Mouse (Mus musculus) limb, embryonic 15.5 days (tissue): ENCODE measurements around the gene Ccdc77. TPM values are rescaled to one million over a fixed set of nuclear protein-coding genes. Genes with fewer than 3 reads are reported as not detected.
A peak's percentile ranks its signal among the peaks of the same experiment; 100 is the strongest.

Experiments
- ATAC-seq: fragments of 200-750 bp; cut with Nextera tagmentation; 2 replicates; pipeline ENCODE4 v1.8.0; 2017; ENCODE audit warnings: low read depth, moderate TSS enrichment; ENCODE audit not compliant: insufficient number of reproducible peaks, low FRiP score, low TSS enrichment
- H3K27ac ChIP-seq: fragments of 300-500 bp; sonication (generic); 2 replicates; pipeline ENCODE4 v1.5.1; 2015; ENCODE audit warnings: moderate library complexity, mild to moderate bottlenecking, inconsistent platforms
- H3K27me3 ChIP-seq: fragments of 300-500 bp; sonication (generic); 2 replicates; pipeline ENCODE4 v1.6.1; 2015; ENCODE audit warnings: inconsistent platforms
- H3K36me3 ChIP-seq: fragments of 300-500 bp; sonication (generic); 2 replicates; pipeline ENCODE4 v1.6.1; 2015; ENCODE audit warnings: inconsistent platforms
- H3K4me1 ChIP-seq: fragments of 300-500 bp; sonication (generic); 2 replicates; pipeline ENCODE4 v1.6.1; 2015; ENCODE audit warnings: inconsistent platforms
- H3K4me2 ChIP-seq: fragments of 300-500 bp; sonication (generic); 2 replicates; pipeline ENCODE4 v1.6.1; 2015; ENCODE audit warnings: mild to moderate bottlenecking, inconsistent platforms
- H3K4me3 ChIP-seq: fragments of 300-500 bp; sonication (generic); 2 replicates; pipeline ENCODE4 v1.5.1; 2015; ENCODE audit warnings: mild to moderate bottlenecking, inconsistent platforms
- H3K9ac ChIP-seq: fragments of 300-500 bp; sonication (generic); 2 replicates; pipeline ENCODE4 v1.6.1; 2015; ENCODE audit warnings: inconsistent platforms
- H3K9me3 ChIP-seq: fragments of 300-500 bp; sonication (generic); 2 replicates; pipeline ENCODE4 v1.6.1; 2016; ENCODE audit warnings: inconsistent platforms
- WGBS: fragments of 180-500 bp; shearing (Covaris S2); methylation state at CpG from one replicate; pipeline ENCODE4 v1.1.7; 2015; 5-methylcytosine and 5-hydroxymethylcytosine counted together
- polyA plus RNA-seq: library from polyadenylated mRNA; unstranded; fragments of >200 nt; fragmentation: Nextera tagmentation; extraction: Ambion mirVana; gene quantifications from 2 replicates; pipeline ENCODE4 v1.2.1, GENCODE M21; 2015

Ccdc77 gene
- polyA plus RNA-seq, 1 experiment from 2014 or later, result 21.8 TPM

DNA sequence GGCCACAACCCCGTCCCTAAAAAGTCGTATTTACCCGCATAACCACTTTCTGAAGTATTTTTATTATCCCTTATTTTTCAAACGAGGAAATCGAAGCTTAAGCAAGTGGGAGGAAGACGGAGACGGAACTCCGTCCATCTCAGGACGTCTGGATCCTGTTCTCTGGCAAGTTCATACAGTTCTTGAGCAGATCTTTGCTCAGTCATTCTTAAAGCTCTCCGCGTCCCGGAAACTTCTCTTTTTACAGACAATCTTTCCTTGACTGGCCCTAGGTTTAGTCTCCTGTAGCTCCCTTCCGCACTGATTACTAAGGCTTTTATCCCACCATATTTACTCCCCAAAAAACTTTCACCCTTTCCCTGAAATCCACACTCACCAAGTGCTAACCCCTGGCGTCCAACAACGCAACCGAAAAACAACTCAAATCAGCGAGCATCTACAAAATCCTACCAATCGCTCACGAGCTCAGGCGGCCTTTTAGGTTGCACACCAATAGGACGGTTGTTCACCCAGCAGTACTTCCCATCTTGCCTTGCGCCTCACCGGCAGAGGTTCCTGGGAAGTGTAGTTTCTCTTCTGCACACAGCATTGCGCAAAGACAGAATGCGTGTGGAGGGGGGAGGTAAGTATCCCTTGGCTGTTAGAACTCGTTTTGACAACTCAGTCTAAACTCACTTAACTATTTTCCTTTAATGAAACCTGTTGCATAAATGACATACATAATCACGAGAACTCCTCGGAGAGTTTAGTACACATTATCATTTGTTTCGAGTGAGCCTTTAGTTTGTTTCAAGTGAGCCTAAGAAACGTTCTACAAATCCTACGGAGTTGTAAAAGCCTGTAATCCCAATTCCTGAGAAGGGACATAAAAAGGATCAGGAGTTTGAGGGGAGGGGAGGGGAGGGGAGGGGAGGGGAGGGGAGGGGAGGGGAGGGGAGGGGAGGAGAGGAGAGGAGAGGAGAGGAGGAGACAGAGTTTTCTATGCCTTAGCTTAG, 6.9 kb downstream of the Ccdc77 start:
- Histone ChIP-seq H3K27me3 (no peaks in the 10 kb centered on the region), H3K27ac (peak overlapping the region; percentile 90), H3K4me1 (peaks cover 6% of the 10 kb centered on the region), H3K4me2 (peak overlapping the region; percentile 63), H3K36me3 (peaks cover 5% of the 10 kb centered on the region), H3K9ac (peak overlapping the region; percentile 56), H3K9me3 (no peaks in the 10 kb centered on the region), H3K4me3 (peak overlapping the region; percentile 59)
- ATAC-seq, result peak; percentile 96
- WGBS, result under 1% methylated on average over 31 of the region's 31 CpGs

DNA sequence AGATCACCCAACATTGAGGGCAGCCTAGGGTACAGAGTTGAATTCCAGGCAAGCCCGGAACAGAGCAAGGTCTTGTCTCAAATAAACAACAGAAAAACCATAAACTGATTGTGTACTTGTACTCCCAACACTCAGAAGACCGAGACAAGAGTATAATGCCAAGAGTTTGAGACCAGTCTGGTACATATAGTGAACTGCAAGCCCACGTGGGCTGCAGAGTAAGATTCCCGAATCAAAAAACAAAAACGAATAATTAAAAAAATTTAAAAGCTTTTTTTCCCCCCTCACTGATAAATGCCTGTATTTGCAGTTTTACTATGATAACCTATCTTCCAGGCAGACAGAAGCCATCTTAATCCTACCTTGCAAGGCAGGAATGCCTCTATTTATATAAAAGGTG, 7.7 kb downstream of the Ccdc77 start:
- peak overlapping the region; percentile 59 for H3K4me3 ChIP-seq
- H3K27ac ChIP-seq, result peak overlapping the region; percentile 90; the same call in 1 of the 2 replicates
- no peaks in the 10 kb centered on the region for H3K9me3 ChIP-seq
- 26% methylated on average over 5 of the region's 5 CpGs for WGBS
- peaks cover 6% of the 10 kb centered on the region for H3K4me1 ChIP-seq
- peak overlapping the region; percentile 63 for H3K4me2 ChIP-seq
- H3K9ac ChIP-seq, result peak overlapping the region; percentile 56
- no peak for ATAC-seq
- H3K27me3 ChIP-seq, result no peaks in the 10 kb centered on the region
- peaks cover 6% of the 10 kb centered on the region for H3K36me3 ChIP-seq

DNA sequence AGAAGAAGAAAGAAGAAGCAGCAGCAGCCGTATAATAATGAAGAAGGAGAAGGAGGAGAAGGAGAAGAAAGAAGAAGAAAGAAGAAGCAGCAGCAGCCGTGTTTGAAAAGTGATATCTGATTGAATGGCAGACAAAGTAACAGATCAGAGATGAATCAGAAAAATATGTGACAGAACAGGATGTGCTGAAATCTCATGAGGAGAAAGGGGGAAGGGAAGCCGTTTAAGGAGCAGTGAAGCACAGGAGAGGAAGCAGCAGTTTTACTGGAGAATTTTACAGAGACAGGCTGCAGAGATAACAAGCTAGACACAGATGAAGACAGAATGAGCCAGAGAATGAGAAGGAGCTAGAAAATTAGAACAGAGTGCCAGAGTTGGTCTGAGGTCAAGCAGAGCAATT, 15.2 kb downstream of the Ccdc77 start:
- H3K36me3 ChIP-seq, result peaks cover 48% of the 10 kb centered on the region
- no peak overlapping the region for H3K4me2 ChIP-seq

DNA sequence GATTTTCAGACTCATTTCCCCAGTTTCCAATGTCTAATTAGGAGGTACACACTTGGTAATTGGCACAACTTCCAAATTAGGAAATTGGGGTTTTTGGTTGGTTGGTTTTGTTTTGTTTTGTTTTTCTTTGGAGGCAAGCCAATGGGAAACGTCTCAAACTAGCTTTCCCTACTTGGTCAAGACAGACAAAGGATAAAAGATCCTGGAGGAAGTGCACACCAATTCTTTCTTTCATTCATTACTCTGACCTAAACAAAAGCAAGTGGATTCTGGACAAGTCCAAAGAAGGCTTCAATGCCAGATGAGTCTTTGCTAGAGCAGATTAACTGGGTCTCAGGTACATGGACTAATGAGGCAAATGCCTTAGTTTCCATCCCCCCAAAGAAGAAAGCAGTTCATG, 20.2 kb downstream of the Ccdc77 start:
- ATAC-seq, result no peak
- Histone ChIP-seq H3K9me3 (no peaks in the 10 kb centered on the region), H3K4me1 (no peaks in the 10 kb centered on the region), H3K4me2 (no peak overlapping the region), H3K27me3 (no peaks in the 10 kb centered on the region), H3K9ac (no peak overlapping the region), H3K27ac (no peak overlapping the region), H3K4me3 (no peak overlapping the region), H3K36me3 (peaks cover 71% of the 10 kb centered on the region)
- 94% methylated on average over 1 of the region's 1 CpGs for WGBS

More for the DNA sequence above, 15.2 kb downstream of the Ccdc77 start:
- Histone ChIP-seq H3K27me3 (no peaks in the 10 kb centered on the region), H3K27ac (no peak overlapping the region), H3K4me3 (no peak overlapping the region), H3K4me1 (no peaks in the 10 kb centered on the region), H3K9me3 (no peaks in the 10 kb centered on the region), H3K9ac (no peak overlapping the region)
- 85% methylated on average over 3 of the region's 3 CpGs for WGBS
- ATAC-seq, result no peak

DNA sequence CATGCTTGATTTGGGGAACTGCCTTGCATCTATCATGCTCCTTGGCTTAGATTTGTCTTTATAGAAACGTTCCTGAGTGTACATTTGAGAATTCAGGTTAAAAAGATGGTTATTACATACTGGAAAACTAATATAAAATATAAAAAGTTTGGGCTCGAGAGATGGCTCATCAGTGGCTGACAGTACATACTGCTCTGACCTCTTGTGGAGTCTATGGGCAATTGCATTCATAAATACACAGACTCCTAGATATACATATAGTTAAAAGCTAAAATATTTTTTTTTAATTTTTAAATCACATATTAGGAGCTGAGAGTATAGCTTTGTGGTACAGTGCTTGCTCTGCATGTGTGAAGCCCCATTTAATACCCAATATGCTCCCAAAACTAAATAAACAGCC, 31.8 kb downstream of the Ccdc77 start:
- no peak overlapping the region for H3K9ac ChIP-seq
- H3K27ac ChIP-seq, result no peak overlapping the region
- H3K27me3 ChIP-seq, result no peaks in the 10 kb centered on the region
- H3K9me3 ChIP-seq, result no peaks in the 10 kb centered on the region
- no peaks in the 10 kb centered on the region for H3K4me1 ChIP-seq
- H3K4me3 ChIP-seq, result no peak overlapping the region
- H3K4me2 ChIP-seq, result no peak overlapping the region
- peaks cover 84% of the 10 kb centered on the region for H3K36me3 ChIP-seq
- no peak for ATAC-seq
- WGBS, result 76% methylated on average over 2 of the region's 2 CpGs

DNA sequence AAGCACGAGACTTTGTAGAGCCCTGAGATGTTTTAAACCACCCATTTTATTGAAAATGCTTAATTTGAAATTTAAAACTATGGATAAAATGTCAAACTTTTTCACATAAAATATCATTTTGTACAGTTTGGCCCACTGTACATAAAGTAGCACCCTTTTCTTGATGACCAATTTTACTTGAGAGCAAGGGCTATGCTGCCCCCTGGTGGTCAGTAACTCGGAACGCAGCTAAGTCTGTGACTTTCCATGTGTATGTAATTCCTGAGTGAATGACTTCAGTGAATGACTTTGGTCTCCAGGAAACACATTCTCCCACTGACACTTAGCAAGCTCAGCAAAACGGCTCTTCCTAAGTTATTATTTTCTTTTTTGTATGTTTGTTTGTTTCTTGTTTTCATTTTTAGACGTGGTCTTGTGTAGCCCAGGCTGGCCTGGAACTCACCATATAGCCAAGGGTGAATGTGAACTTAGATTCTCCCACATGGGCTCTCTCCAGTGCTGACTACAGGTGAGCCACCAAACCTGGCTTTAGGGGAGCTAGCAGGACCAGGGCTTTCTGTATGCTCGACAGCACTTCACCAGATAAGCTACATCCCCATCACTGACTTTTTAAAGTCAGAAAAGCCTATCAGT, 39.8 kb downstream of the Ccdc77 start:
- no peak overlapping the region for H3K27ac ChIP-seq
- H3K27me3 ChIP-seq, result no peaks in the 10 kb centered on the region
- ATAC-seq, result no peak
- WGBS, result 27% methylated on average over 6 of the region's 6 CpGs
- H3K4me1 ChIP-seq, result no peaks in the 10 kb centered on the region
- H3K4me3 ChIP-seq, result no peak overlapping the region
- no peaks in the 10 kb centered on the region for H3K9me3 ChIP-seq
- H3K36me3 ChIP-seq, result peaks cover 27% of the 10 kb centered on the region
- H3K9ac ChIP-seq, result no peak overlapping the region
- H3K4me2 ChIP-seq, result no peak overlapping the region

DNA sequence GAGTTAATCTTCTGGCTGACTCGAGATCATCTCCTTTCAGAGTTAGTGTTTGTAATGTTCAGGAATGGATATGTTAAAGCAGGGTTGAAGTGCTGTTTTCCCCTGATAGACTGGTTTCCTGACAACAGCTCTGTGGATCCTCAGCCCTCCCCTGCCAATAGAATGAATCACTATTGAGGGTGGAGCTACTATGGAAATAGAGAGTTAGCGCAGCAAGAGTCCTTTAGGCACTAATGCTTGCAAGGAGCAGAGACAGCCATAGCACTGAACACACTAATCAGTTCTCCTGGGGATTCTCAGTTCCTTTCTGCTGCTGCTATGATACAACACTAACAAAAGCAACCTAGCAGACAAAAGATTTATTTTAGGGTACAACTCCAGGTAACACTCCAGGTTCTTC, 43.8 kb downstream of the Ccdc77 start:
- WGBS, result 63% methylated on average over 2 of the region's 2 CpGs
- peaks cover 8% of the 10 kb centered on the region for H3K36me3 ChIP-seq
- no peaks in the 10 kb centered on the region for H3K27me3 ChIP-seq
- no peak overlapping the region for H3K4me3 ChIP-seq
- H3K4me2 ChIP-seq, result no peak overlapping the region
- no peak for ATAC-seq
- H3K9ac ChIP-seq, result no peak overlapping the region
- no peaks in the 10 kb centered on the region for H3K4me1 ChIP-seq
- H3K9me3 ChIP-seq, result no peaks in the 10 kb centered on the region
- H3K27ac ChIP-seq, result no peak overlapping the region

DNA sequence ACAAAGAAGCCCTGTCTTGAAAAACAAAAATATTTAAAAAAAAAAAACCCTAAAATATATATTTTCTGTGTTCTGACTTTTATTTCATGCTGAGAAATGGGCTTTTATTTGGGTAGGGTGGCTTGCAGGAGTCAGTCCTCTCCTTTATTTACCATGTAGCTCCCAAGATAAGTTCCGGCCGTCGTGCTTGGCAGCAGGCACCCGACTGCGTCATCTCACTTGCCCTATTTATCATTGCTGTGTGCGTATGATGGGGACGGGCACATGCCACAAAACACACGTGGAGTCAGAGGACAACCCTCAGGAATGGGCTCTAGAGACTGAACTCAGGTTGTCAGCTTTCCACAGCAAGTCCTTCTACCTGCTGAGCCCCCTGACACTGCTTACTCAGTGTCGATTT, 45.0 kb downstream of the Ccdc77 start:
- no peaks in the 10 kb centered on the region for H3K36me3 ChIP-seq
- H3K27me3 ChIP-seq, result no peaks in the 10 kb centered on the region
- H3K27ac ChIP-seq, result no peak overlapping the region
- H3K4me3 ChIP-seq, result no peak overlapping the region
- no peak for ATAC-seq
- WGBS, result 89% methylated on average over 9 of the region's 9 CpGs
- H3K4me1 ChIP-seq, result no peaks in the 10 kb centered on the region
- no peaks in the 10 kb centered on the region for H3K9me3 ChIP-seq
- H3K4me2 ChIP-seq, result no peak overlapping the region
- H3K9ac ChIP-seq, result no peak overlapping the region

DNA sequence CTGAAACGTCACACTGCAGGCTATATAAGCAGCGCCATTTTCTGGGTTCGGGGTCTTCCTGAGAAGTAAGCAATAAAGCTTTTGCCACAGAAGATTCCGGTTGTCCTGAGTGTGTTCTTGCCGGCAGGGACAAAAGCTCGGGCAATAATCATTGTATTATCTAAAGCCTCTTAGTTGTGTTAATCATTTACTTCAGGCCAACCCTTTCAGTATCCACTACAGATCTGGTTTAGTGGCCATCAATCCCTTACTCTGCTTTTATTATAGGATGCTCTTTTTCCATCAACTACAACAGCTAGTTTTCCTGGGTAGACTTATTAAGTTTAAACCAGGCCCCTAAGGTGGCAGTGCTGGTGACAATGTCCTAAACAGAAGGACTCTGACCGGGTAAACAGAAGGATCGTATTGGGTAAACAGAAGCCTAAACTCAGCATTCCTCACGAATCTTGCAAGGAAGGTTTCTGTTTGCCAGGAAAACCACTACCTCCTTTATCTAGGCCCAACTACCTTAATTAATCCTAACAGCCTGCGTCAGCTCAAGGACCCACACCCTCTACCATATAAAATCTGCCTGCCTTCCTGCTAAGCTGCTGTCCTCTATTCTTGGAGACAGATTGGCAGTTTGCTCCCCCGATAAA, 45.8 kb downstream of the Ccdc77 start:
- Histone ChIP-seq H3K9me3 (no peaks in the 10 kb centered on the region), H3K4me3 (no peak overlapping the region), H3K36me3 (no peaks in the 10 kb centered on the region), H3K27ac (no peak overlapping the region), H3K4me1 (no peaks in the 10 kb centered on the region), H3K4me2 (no peak overlapping the region), H3K9ac (no peak overlapping the region), H3K27me3 (no peaks in the 10 kb centered on the region)
- no peak for ATAC-seq
- WGBS, result 71% methylated on average over 11 of the region's 11 CpGs

DNA sequence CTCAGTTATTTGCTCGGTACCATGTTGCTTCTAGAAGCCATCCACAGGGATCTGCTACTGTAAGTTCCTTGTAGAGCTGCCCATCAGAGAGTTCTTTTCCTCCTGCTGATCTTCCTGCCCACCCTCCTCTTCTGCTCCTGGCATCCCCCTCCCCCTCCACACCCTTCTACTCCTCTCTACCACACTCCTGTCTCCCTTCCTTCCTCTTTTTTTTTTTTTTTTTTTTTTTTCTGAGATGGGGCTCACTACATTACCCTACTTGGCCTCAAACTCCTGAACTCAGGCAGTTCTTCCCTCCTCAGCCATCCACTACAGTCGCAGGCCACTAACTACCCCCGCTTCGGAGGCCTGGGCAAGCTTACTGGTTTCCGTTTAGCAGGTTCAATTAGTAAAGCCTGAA, 51.7 kb downstream of the Ccdc77 start:
- Histone ChIP-seq H3K4me3 (no peak overlapping the region), H3K27ac (no peak overlapping the region), H3K27me3 (no peaks in the 10 kb centered on the region), H3K9ac (no peak overlapping the region), H3K4me2 (no peak overlapping the region), H3K36me3 (no peaks in the 10 kb centered on the region), H3K4me1 (no peaks in the 10 kb centered on the region), H3K9me3 (no peaks in the 10 kb centered on the region)
- no peak for ATAC-seq
- 52% methylated on average over 5 of the region's 5 CpGs for WGBS

DNA sequence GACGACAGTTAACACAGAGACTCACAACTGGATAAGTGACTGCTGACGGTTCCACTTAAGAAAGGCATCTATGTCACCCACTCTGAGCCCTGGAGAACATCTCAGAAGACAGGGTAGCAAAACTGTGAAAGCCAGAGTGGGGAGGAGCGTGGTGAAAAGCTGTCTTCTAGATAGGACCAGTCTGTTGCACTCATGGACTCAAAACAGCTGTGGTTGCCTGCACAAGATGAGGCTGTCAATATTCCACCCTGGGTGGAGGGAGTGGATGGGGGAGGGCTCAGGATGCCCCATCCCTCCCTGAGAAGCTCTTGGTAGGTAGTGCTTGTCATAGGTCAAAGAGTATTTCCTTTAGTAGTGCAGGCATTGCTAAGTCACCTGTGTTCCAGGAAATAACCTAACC, 54.4 kb downstream of the Ccdc77 start:
- 46% methylated on average over 3 of the region's 3 CpGs for WGBS
- Histone ChIP-seq H3K27ac (no peak overlapping the region), H3K4me3 (no peak overlapping the region), H3K4me2 (no peak overlapping the region), H3K9me3 (no peaks in the 10 kb centered on the region), H3K36me3 (no peaks in the 10 kb centered on the region), H3K9ac (no peak overlapping the region), H3K4me1 (no peaks in the 10 kb centered on the region; the same call in 1 of the 2 replicates), H3K27me3 (no peaks in the 10 kb centered on the region)
- ATAC-seq, result no peak

DNA sequence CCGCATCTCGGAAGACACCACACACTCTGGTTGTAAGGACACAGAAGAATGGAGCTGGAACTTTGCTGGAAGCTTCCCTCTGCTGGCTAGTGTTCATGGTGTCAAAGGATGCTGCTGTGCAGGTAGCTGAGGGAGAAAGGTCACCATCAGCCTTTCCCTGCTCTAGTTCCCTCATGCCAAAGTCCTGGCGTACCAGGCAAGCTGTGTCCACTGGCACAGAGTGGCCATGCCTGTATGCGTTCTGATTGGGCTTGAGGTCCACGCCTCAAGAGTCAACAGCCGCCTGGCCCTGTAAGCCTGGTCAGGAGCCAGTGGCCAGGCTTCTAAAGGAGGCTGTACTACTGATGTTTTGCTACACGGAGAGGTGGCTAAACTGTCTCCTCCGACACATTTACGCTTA, 54.8 kb downstream of the Ccdc77 start:
- Histone ChIP-seq H3K4me2 (no peak overlapping the region), H3K9ac (no peak overlapping the region), H3K27ac (no peak overlapping the region), H3K4me3 (no peak overlapping the region), H3K9me3 (no peaks in the 10 kb centered on the region), H3K27me3 (no peaks in the 10 kb centered on the region), H3K36me3 (no peaks in the 10 kb centered on the region), H3K4me1 (no peaks in the 10 kb centered on the region; the same call in 1 of the 2 replicates)
- 72% methylated on average over 9 of the region's 9 CpGs for WGBS
- no peak for ATAC-seq
